Mouse (Mus musculus) small intestine, adult 2 months (tissue): ENCODE data around the gene Lama4. TPM values are rescaled to one million over a fixed set of nuclear protein-coding genes. Genes with fewer than 3 reads are reported as not detected.

Source experiments
- H3K27ac ChIP-seq: fragments of 200-500 bp; 2 replicates; pipeline ENCODE4 v1.5.1; 2012; ENCODE audit warnings: low read depth, low read length, control low read depth, inconsistent platforms; ENCODE audit not compliant: insufficient read depth
- H3K27me3 ChIP-seq: fragments of 200-500 bp; 2 replicates; pipeline ENCODE4 v1.6.1; 2012; ENCODE audit warnings: mild to moderate bottlenecking, moderate library complexity, low read length, inconsistent platforms; ENCODE audit not compliant: control insufficient read depth, insufficient read depth
- H3K36me3 ChIP-seq: fragments of 200-500 bp; 2 replicates; pipeline ENCODE4 v1.6.1; 2012; ENCODE audit warnings: mild to moderate bottlenecking, low read length, control low read depth, inconsistent platforms; ENCODE audit not compliant: control insufficient read depth, insufficient read depth
- H3K4me1 ChIP-seq: fragments of 200-500 bp; 2 replicates; pipeline ENCODE4 v1.6.1; 2012; ENCODE audit warnings: low read length, inconsistent platforms, mixed read lengths; ENCODE audit not compliant: control insufficient read depth, insufficient read depth, insufficient read length
- H3K4me3 ChIP-seq: fragments of 200-500 bp; 2 replicates; pipeline ENCODE4 v1.5.1; 2012; ENCODE audit warnings: low read depth, mild to moderate bottlenecking, control low read depth, inconsistent platforms, low read length, moderate library complexity
- CTCF ChIP-seq: fragments of 200-500 bp; IDR thresholded peaks from 2 replicates; pipeline ENCODE4 v1.5.1; 2012; ENCODE audit warnings: low read depth, mild to moderate bottlenecking, control low read depth, inconsistent platforms, low read length, moderate library complexity, mixed read lengths; ENCODE audit not compliant: insufficient replicate concordance, insufficient read length; ENCODE audit errors: extremely low read depth
- POLR2A ChIP-seq: fragments of 200-500 bp; IDR thresholded peaks from 2 replicates; pipeline ENCODE4 v1.6.1; 2012; ENCODE audit warnings: low read depth, mild to moderate bottlenecking, control low read depth, inconsistent platforms, low read length, moderate library complexity
- WGBS: fragments of 180-500 bp; shearing (Covaris S2); methylation state at CpG from one replicate; pipeline ENCODE4 v1.1.7; 2018; 5-methylcytosine and 5-hydroxymethylcytosine counted together
- polyA plus RNA-seq: library from polyadenylated mRNA; depleted of rRNA; stranded (reverse); fragments of >200 nt; gene quantifications from 2 replicates; pipeline ENCODE4 v1.2.3, GENCODE M21; 2012

Lama4 gene
- polyA plus RNA-seq, 1 experiment: 8.9 TPM

DNA sequence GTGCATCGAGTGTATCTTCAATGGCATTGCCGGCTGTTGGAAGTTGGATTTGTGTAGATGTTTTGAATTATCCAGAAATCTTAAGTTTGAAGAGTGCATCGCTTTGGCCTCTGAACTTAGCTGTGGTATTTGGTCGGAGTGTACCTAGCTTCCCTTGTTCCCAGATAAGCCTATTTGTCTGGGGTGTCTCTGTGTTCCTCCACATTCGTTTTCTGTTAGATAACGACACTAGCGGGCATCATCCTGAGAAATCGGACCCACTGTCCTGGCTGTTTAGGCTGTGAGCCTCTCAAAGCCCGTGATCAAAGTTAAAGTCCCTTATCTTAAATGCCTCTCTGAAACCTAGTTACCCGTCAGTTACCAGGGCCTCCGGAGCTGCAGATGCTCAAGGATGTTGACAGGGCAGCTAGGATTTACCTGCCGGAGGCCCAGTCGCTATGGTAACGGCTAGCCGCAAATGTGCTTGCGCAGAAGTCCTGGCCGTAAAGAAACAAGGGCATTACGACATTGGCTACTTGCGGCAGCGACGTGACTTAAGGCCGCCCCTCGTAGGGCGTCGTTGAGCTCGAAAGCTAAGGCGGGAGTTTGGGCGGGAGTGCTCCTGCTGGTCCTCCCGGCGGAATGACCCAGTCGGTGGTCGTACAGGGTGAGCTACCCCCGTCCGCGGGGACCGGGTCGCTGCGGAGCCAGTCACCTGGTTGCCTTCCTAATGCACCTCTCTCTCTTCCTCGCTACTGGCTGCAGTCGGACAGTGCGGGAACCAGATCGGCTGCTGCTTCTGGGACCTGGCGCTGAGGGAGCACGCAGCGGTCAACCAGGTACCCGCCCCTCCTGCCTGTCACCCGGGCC lies 168.4 kb downstream of the Lama4 start, which contains the start of the genes Fam229b and Tube1:
TSS of gene Fam229b (minus strand) at position 453 of the 849 bp plus-strand sequence.
TSS of gene Tube1 (plus strand) at position 515 of the 849 bp plus-strand sequence.
- Histone ChIP-seq H3K4me3 (peak within 1 kb of the TSS; percentile 77), H3K27ac (no peak within 1 kb of the TSS), H3K4me1 (peaks cover 2% of the 10 kb centered on the region; the same call in 1 of the 2 replicates), H3K36me3 (no peaks in the 10 kb centered on the region), H3K27me3 (no peaks in the 10 kb centered on the region)
- 3% methylated on average over 47 of the region's 47 CpGs for WGBS
- TF ChIP-seq POLR2A (0 out of 2 replicates have a peak, but pooled peaks have one; percentile 22), CTCF (no peak)

DNA sequence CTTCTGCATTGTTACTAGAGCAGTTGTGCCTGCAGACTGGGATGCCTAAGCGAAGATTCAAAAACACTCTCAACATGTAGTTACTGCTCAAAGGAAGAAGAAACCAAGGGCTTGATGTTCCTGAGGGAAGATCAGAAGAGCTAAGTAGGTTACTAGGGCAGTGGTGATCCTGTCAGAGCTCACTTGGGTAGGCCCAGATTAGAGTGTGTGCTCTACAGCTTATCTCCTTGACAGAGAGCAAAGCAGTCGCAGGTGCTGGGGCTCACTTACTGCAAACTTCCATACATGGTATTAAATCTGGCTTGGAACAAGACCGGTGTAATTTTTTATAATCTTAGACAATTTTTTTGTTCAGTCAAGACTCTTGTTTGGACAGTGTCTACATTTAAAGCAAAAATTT lies 172.5 kb downstream of the Lama4 start:
- H3K27ac ChIP-seq: no peak overlapping the region
- no peak overlapping the region for H3K4me3 ChIP-seq
- TF ChIP-seq CTCF (no peak), POLR2A (no peak)

DNA sequence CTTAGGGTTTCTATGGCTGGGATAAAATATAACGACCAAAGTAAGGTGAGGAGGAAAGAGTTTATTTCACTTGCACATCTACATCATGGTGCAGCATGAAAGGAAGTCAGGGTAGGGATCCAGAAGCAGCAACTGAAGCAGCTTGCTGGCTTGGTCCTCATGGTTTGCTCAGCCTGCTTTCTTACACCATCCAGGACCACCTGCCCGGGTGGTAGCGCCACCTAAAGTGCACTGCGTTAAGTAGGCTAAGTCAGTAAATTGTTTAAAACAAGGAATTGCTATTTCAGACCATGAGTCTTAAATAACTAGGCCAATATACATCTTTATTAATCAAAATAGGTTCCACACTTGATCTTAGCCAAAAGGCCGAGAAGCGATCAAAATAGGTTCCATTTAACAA lies 173.4 kb downstream of the Lama4 start:
- Histone ChIP-seq H3K27me3 (no peaks in the 10 kb centered on the region), H3K36me3 (peaks cover 2% of the 10 kb centered on the region; the same call in 1 of the 2 replicates), H3K4me3 (no peak overlapping the region), H3K27ac (no peak overlapping the region), H3K4me1 (no peaks in the 10 kb centered on the region)
- TF ChIP-seq POLR2A (no peak), CTCF (no peak)
- 87% methylated on average over 6 of the region's 6 CpGs for WGBS

More for the DNA sequence above, 172.5 kb downstream of the Lama4 start:
- Histone ChIP-seq H3K36me3 (peaks cover 2% of the 10 kb centered on the region; the same call in 1 of the 2 replicates), H3K4me1 (peaks cover 2% of the 10 kb centered on the region; the same call in 1 of the 2 replicates), H3K27me3 (no peaks in the 10 kb centered on the region)
- WGBS: 87% methylated on average over 3 of the region's 3 CpGs

DNA sequence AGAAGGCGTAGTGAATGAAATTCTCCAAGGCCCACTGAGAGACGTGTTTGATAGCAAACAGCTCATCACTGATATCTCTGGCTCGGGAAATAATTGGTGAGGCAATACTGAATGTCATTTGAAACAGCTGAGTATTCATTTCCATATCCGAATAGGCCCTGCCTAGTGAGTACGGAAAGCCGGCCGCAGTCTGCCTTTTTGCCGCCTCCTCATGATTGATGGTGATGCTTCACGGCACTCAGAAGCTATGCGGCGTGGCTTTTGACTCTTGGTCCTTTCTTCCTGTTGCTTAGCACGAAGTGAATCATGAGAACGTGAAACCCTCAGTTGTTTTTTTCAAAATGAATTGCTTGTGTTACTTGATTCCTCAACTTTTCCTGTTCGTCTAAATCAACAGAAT lies 175.5 kb downstream of the Lama4 start:
- Histone ChIP-seq H3K36me3 (peaks cover 3% of the 10 kb centered on the region; the same call in 1 of the 2 replicates), H3K27me3 (no peaks in the 10 kb centered on the region), H3K4me1 (no peaks in the 10 kb centered on the region), H3K4me3 (no peak overlapping the region), H3K27ac (no peak overlapping the region)
- TF ChIP-seq CTCF (no peak), POLR2A (no peak)
- 90% methylated on average over 14 of the region's 14 CpGs for WGBS

DNA sequence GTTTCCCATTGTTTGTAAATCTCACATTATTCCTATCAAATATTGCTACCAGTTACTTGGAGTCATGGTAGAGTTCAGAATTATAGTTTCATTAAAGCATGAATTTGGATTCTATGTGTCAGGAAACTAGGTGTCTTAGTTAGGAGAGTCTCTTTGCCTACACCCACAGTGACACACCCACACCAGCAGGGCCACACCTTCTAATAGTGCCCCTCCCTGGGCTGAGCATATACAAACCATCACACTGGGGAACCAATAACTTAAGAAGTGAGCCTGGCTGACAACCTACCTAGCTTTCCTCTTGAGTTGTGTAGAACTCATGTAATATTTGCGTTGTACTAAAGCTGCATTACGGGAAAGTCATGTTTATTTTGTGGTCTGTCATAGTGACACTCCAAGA lies 176.1 kb downstream of the Lama4 start:
- peaks cover 3% of the 10 kb centered on the region; the same call in 1 of the 2 replicates for H3K36me3 ChIP-seq
- H3K4me3 ChIP-seq: no peak overlapping the region
- TF ChIP-seq CTCF (no peak), POLR2A (no peak)
- WGBS: 95% methylated on average over 2 of the region's 2 CpGs
- H3K27me3 ChIP-seq: no peaks in the 10 kb centered on the region
- H3K27ac ChIP-seq: no peak overlapping the region
- H3K4me1 ChIP-seq: no peaks in the 10 kb centered on the region

DNA sequence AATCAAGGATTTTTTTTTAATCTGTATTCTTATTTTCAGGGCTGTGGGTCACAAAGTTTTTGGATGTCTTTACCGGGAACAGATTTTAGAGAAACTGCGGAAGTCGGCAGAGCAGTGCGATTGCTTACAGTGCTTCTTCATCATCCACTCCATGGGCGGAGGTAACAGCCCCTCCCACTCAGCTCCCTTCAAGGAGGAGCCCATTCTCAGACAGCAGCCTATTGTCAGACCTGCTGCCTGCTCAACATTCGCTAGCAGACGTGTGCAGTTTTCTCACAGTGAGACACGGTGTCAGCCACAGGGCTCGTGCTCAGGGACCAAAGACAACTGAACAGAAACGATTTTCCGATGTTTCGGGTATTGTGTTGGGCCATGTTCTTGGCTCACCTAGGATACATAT lies 176.9 kb downstream of the Lama4 start:
- 94% methylated on average over 12 of the region's 12 CpGs for WGBS
- no peak overlapping the region for H3K4me3 ChIP-seq
- TF ChIP-seq POLR2A: no peak
- no peak for TF ChIP-seq CTCF

DNA sequence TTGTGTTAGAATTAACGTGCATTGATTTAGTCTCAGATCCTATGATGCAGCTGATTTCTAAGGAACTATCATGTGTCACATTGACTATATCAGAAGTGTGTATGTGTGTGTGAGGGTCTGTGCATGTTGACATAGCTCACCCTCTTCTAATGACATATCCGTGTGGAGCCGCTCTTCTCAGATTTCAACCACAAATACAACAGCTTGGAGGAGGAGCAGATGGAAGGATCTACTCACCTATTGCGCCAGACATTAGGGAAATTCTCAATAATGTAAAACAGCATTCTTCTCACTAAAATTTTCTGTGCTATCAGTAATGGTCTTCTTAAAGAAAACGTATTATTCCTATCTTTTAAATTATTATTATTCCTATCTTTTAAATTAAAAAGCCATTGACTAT lies 191.4 kb downstream of the Lama4 start:
- H3K27me3 ChIP-seq: no peaks in the 10 kb centered on the region
- no peaks in the 10 kb centered on the region for H3K36me3 ChIP-seq
- TF ChIP-seq CTCF (no peak), POLR2A (no peak)
- H3K4me3 ChIP-seq: no peak overlapping the region
- no peak overlapping the region for H3K27ac ChIP-seq
- 89% methylated on average over 5 of the region's 5 CpGs for WGBS
- no peaks in the 10 kb centered on the region for H3K4me1 ChIP-seq

More for the DNA sequence above, 176.9 kb downstream of the Lama4 start:
- Histone ChIP-seq H3K4me1 (no peaks in the 10 kb centered on the region), H3K27me3 (no peaks in the 10 kb centered on the region), H3K27ac (no peak overlapping the region), H3K36me3 (peaks cover 3% of the 10 kb centered on the region; the same call in 1 of the 2 replicates)
